In genomic region chr12:54408906-54409305, GRCm38 (mm10) we compare ENCODE assay signal across 15 mouse cellular contexts.
"Had no signal": no experiment of that assay in that cellular context is flagged by ENCODE, and none has a peak within 500 bp of the region (broad histone marks: within the 10 kb centered on the region; RNA-seq: fewer than 3 reads in every experiment).

No protein-coding gene starts in this region.

- H3K27ac ChIP-seq: limb, embryonic 15.5 days; liver, embryonic 12.5 days; midbrain, embryonic 10.5 days; neural tube, embryonic 13.5 days had no signal

- H3K4me1 ChIP-seq: liver, embryonic 12.5 days had no signal

- DNase-seq: layer of hippocampus, postnatal 36 days; lung, embryonic 14.5 days; lung, postnatal 10 days; lung, postnatal 4 days; retina, postnatal 1 day; right cerebral cortex, postnatal 4 days; spleen, adult 18-20 months; thymus, adult 18-20 months; thymus, postnatal 14 days had no signal

- H3K36me3 ChIP-seq: limb, embryonic 15.5 days; liver, embryonic 12.5 days; midbrain, embryonic 10.5 days; neural tube, embryonic 13.5 days had no signal

- ATAC-seq: intestine, embryonic 16.5 days; liver, embryonic 12.5 days; midbrain, embryonic 16.5 days had no signal

- H3K27me3 ChIP-seq: limb, embryonic 15.5 days; liver, embryonic 12.5 days; neural tube, embryonic 13.5 days had no signal

- H3K4me2 ChIP-seq: limb, embryonic 15.5 days; liver, embryonic 12.5 days; lung, embryonic 14.5 days; neural tube, embryonic 13.5 days had no signal

- H3K4me3 ChIP-seq: limb, embryonic 15.5 days; liver, embryonic 12.5 days; midbrain, embryonic 10.5 days; neural tube, embryonic 13.5 days had no signal

- H3K9me3 ChIP-seq: limb, embryonic 15.5 days; liver, embryonic 12.5 days; midbrain, embryonic 10.5 days; neural tube, embryonic 13.5 days had no signal

- H3K9ac ChIP-seq: limb, embryonic 15.5 days; liver, embryonic 12.5 days; lung, embryonic 14.5 days; neural tube, embryonic 13.5 days had no signal
